Mouse (Mus musculus) liver, postnatal 0 days (tissue): Measurements from ENCODE around the gene Apba3. TPM values are rescaled to one million over a fixed set of nuclear protein-coding genes. Genes with fewer than 3 reads are reported as not detected.
A peak's percentile ranks its signal among the peaks of the same experiment; 100 is the strongest.

Experiments used
- ATAC-seq: fragments of 200-750 bp; cut with Nextera tagmentation; 2 replicates; pipeline ENCODE4 v1.8.0; 2017; ENCODE audit warnings: mild to moderate bottlenecking, moderate library complexity
- DNase-seq: peaks from one replicate; pipeline ENCODE4 v3.0.0-alpha.2; 2016
- H3K27ac ChIP-seq: fragments of 300-500 bp; sonication (generic); 2 replicates; pipeline ENCODE4 v1.5.1; 2014; ENCODE audit warnings: antibody characterized with exemption, moderate library complexity, mild to moderate bottlenecking, low read depth
- H3K27me3 ChIP-seq: fragments of 300-500 bp; sonication (generic); 2 replicates; pipeline ENCODE4 v1.6.1; 2014; ENCODE audit warnings: low read length, control low read depth, mixed read lengths; ENCODE audit not compliant: insufficient read depth
- H3K36me3 ChIP-seq: fragments of 300-500 bp; sonication (generic); replicated peaks from 2 replicates; pipeline ENCODE4 v1.6.1; 2014; ENCODE audit warnings: mild to moderate bottlenecking, control low read depth, low read length, moderate library complexity, mixed read lengths; ENCODE audit not compliant: insufficient read depth
- H3K4me1 ChIP-seq: fragments of 300-500 bp; sonication (generic); 2 replicates; pipeline ENCODE4 v1.6.1; 2014; ENCODE audit warnings: antibody characterized with exemption, mild to moderate bottlenecking, control low read depth; ENCODE audit not compliant: insufficient read depth
- H3K4me2 ChIP-seq: fragments of 300-500 bp; sonication (generic); 2 replicates; pipeline ENCODE4 v1.6.1; 2014; ENCODE audit warnings: low read depth, mild to moderate bottlenecking, low read length, moderate library complexity, mixed read lengths
- H3K4me3 ChIP-seq: fragments of 300-500 bp; sonication (generic); 2 replicates; pipeline ENCODE4 v1.5.1; 2014; ENCODE audit warnings: low read depth, low read length
- H3K9ac ChIP-seq: fragments of 300-500 bp; sonication (generic); replicated peaks from 2 replicates; pipeline ENCODE4 v1.6.1; 2014; ENCODE audit warnings: mild to moderate bottlenecking, moderate library complexity
- H3K9me3 ChIP-seq: fragments of 300-500 bp; sonication (generic); 2 replicates; pipeline ENCODE4 v1.6.1; 2016; ENCODE audit warnings: mild to moderate bottlenecking, control low read depth, low read length, mixed read lengths
- CTCF ChIP-seq: sonication (generic); IDR thresholded peaks from 2 replicates; pipeline ENCODE4 v1.5.1; 2016; ENCODE audit warnings: antibody characterized with exemption, low read depth
- EP300 ChIP-seq: IDR thresholded peaks from 2 replicates; pipeline ENCODE4 v1.6.1; 2016; ENCODE audit warnings: antibody characterized with exemption, low read depth, mild to moderate bottlenecking
- WGBS: fragments of 180-500 bp; shearing (Covaris S2); extraction: QIAGEN DNeasy Blood & Tissue Kit; methylation state at CpG from one replicate; pipeline ENCODE4 v1.1.7; 2014; ENCODE audit not compliant: insufficient replicate concordance; 5-methylcytosine and 5-hydroxymethylcytosine counted together
- polyA plus RNA-seq: library from polyadenylated mRNA; unstranded; fragments of >200 nt; fragmentation: Nextera tagmentation; extraction: Ambion mirVana; gene quantifications from 2 replicates; pipeline ENCODE4 v1.2.1, GENCODE M21; 2015

Apba3 gene
- polyA plus RNA-seq, 1 experiment from 2014 or later, result 23.2 TPM

DNA sequence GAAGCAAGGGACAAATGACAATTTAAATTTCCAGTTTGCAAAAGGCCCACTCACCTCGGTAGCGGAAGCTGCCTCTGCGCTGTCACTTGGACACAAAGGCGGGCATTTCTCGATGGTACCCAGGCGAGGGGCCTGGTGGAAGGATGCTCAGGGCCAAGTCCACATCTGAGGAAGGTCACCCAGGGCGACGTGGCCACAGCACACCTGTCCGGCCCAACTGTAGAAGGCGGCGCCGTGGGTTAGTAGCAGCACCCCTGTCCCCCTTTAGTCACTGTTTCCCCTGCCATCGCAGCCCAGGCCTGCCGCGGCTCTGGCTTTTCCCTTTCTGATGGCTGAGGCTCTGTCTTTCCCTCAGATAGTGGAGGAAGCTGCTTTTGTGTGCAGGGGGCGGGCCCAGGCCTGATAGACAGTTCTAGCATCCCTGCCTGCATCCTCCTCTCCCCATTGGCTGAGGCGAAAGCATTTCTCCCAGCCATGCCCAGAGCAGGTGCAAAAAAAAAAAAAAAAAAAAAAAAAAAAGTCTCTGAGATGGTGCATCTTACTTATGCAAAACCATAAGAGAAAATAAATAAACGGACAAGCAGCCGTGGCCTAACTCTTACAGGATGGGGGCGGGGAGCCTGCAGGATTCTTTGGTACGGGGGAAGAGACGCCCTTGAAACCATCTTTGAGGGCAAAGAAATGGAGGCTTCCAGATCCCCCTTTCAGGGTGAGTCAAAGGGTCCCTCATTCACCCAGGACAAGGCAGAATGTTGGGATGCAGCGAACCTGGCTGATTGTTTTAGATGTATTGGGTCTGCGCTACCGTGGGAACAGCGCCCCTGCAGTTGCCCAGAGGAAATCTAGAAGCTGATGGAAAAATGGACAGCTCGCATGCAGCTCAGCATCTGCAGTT lies 36.1 kb upstream of the Apba3 start, which contains the start of gene Atcay:
TSS of gene Atcay (minus strand) at position 396 of the 895 bp plus-strand sequence.
- Histone ChIP-seq H3K27me3 (peaks cover 30% of the 10 kb centered on the region), H3K9me3 (no peaks in the 10 kb centered on the region), H3K4me3 (no peak within 1 kb of the TSS), H3K4me2 (no peak within 1 kb of the TSS), H3K9ac (no peak within 1 kb of the TSS), H3K27ac (no peak within 1 kb of the TSS), H3K36me3 (no peaks in the 10 kb centered on the region), H3K4me1 (peaks cover 13% of the 10 kb centered on the region)
- TF ChIP-seq EP300 (no peak), CTCF (peak; percentile 60)
- peak; percentile 22 for DNase-seq
- WGBS, result 14% methylated on average over 27 of the region's 27 CpGs
- no peak for ATAC-seq

DNA sequence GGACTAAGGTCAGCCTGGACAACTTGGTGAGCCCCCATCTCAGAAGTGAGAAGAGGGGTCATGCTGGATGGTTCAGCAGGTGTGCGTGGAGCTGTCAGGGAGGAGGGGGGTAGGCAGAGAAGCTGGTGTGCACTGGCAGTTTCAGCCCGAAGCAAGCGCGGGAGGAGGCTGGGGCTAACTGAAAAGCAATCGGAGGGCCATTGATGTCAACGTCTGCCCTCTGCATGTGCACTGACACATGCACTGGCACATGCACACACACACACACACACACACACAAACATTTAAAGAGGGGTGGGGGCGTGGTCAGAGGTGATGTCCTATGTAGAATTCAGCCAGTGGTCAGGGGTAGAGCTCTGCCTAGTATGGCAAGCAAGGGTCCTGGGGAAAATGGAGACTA lies 35.3 kb upstream of the Apba3 start:
- Histone ChIP-seq H3K9ac (no peak overlapping the region), H3K36me3 (no peaks in the 10 kb centered on the region), H3K4me1 (peaks cover 13% of the 10 kb centered on the region), H3K27ac (no peak overlapping the region), H3K9me3 (no peaks in the 10 kb centered on the region), H3K27me3 (peaks cover 30% of the 10 kb centered on the region), H3K4me3 (no peak overlapping the region), H3K4me2 (no peak overlapping the region)
- 53% methylated on average over 7 of the region's 7 CpGs for WGBS
- no peak for ATAC-seq
- TF ChIP-seq CTCF, result no peak
- TF ChIP-seq EP300, result no peak
- no peak for DNase-seq

DNA sequence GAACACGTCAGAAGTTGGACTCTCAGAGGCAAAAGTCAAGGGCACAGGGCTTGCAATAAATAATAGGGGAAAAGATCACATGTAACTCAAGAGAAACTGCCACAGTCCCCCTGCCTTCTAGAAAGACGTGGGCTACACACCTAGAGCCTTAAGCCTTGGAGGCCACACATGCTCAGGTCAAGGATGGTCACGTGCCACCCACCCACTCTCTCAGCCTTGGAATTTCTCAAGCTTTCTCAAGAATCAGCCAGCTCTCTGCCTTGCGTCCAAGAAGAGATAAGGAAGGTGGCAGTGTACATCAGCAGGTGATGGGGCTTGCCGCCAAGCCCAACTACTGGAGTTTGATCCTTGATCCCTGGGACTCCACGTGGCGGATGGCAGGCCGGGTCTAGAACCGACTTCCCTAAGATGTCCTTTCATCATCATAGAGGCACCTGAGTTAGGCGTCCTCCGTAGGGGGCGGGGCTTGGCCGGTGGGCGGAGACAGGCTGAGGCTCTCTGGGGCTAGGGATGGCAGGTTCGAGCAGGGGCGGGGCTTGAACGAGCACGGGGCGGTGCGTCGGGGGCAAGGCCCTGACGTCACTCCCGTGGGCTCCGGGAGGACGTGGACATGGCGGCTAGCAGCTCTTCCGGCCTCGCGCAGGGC lies 34.1 kb upstream of the Apba3 start, which contains the start of gene Zfr2:
TSS of gene Zfr2 (plus strand) at position 576 of the 646 bp plus-strand sequence.
- Histone ChIP-seq H3K4me3 (peak within 1 kb of the TSS; percentile 65), H3K4me1 (peaks cover 13% of the 10 kb centered on the region), H3K9me3 (no peaks in the 10 kb centered on the region), H3K9ac (peak within 1 kb of the TSS; percentile 73), H3K36me3 (no peaks in the 10 kb centered on the region), H3K27ac (peak within 1 kb of the TSS; percentile 76), H3K27me3 (peaks cover 30% of the 10 kb centered on the region), H3K4me2 (peak within 1 kb of the TSS; percentile 89)
- ATAC-seq, result peak; percentile 90
- peak; percentile 95 for DNase-seq
- TF ChIP-seq EP300, result no peak
- TF ChIP-seq CTCF, result no peak
- 5% methylated on average over 29 of the region's 29 CpGs for WGBS

DNA sequence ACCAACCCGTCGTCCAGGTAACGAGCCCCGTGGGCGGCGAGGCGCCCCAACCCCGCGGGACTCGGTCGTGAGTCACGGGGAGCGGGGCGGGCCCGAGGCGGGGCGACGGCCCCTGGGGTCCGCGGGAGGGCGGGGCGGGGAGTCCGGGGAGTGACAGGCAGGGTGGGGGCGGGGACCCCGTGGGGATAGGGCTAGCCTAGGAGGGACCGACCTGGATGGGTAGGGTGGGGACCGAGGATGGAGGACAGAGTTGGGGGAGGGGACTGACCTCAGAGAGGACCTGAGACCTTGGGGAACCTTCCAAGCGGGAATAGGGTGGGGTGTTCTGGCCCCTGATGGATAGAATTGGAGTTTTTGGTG lies 33.6 kb upstream of the Apba3 start:
- H3K4me1 ChIP-seq, result peaks cover 13% of the 10 kb centered on the region
- peaks cover 26% of the 10 kb centered on the region for H3K27me3 ChIP-seq
- H3K27ac ChIP-seq, result peak overlapping the region; percentile 76
- peak overlapping the region; percentile 73 for H3K9ac ChIP-seq
- peak overlapping the region; percentile 65 for H3K4me3 ChIP-seq
- no peak for TF ChIP-seq EP300
- no peak for TF ChIP-seq CTCF
- ATAC-seq (peak; percentile 67), DNase-seq (no peak)
- no peaks in the 10 kb centered on the region for H3K9me3 ChIP-seq
- no peaks in the 10 kb centered on the region for H3K36me3 ChIP-seq
- H3K4me2 ChIP-seq, result peak overlapping the region; percentile 89
- WGBS, result 2% methylated on average over 23 of the region's 28 CpGs

GRCm38 (mm10) chr10:81234206-81234605 lies 32.6 kb upstream of the Apba3 start:
- ATAC-seq (no peak), DNase-seq (no peak)
- H3K9me3 ChIP-seq, result no peaks in the 10 kb centered on the region
- peaks cover 13% of the 10 kb centered on the region for H3K4me1 ChIP-seq
- H3K27me3 ChIP-seq, result peaks cover 26% of the 10 kb centered on the region
- no peaks in the 10 kb centered on the region for H3K36me3 ChIP-seq
- H3K9ac ChIP-seq, result no peak overlapping the region
- WGBS, result 61% methylated on average over 6 of the region's 6 CpGs
- H3K27ac ChIP-seq, result no peak overlapping the region
- H3K4me2 ChIP-seq, result no peak overlapping the region
- TF ChIP-seq EP300, result no peak
- no peak for TF ChIP-seq CTCF
- H3K4me3 ChIP-seq, result no peak overlapping the region
